Mouse (Mus musculus) thymus, adult 2 months (tissue): Measurements from ENCODE around the gene Pth2. TPM values are rescaled to one million over a fixed set of nuclear protein-coding genes. Genes with fewer than 3 reads are reported as not detected.
A peak's percentile ranks its signal among the peaks of the same experiment; 100 is the strongest.

Experiments used
- DNase-seq: peaks from one replicate; pipeline ENCODE4 v3.0.0; 2021
- H3K27ac ChIP-seq: fragments of 200-500 bp; 2 replicates; pipeline ENCODE4 v1.5.1; 2012; ENCODE audit warnings: low read length, control low read depth; ENCODE audit not compliant: control insufficient read depth, insufficient read depth
- H3K27me3 ChIP-seq: fragments of 200-500 bp; 2 replicates; pipeline ENCODE4 v1.6.1; 2012; ENCODE audit warnings: mild to moderate bottlenecking, low read length, moderate library complexity, mixed read lengths; ENCODE audit not compliant: control insufficient read depth, insufficient read depth
- H3K36me3 ChIP-seq: fragments of 200-500 bp; 2 replicates; pipeline ENCODE4 v1.6.1; 2012; ENCODE audit warnings: mild to moderate bottlenecking, low read length, moderate library complexity; ENCODE audit not compliant: control insufficient read depth, insufficient read depth
- H3K4me1 ChIP-seq: fragments of 200-500 bp; replicated peaks from 2 replicates; pipeline ENCODE4 v1.6.1; 2012; ENCODE audit warnings: low read length; ENCODE audit not compliant: control insufficient read depth, insufficient read depth
- H3K4me3 ChIP-seq: fragments of 200-500 bp; 2 replicates; pipeline ENCODE4 v1.5.1; 2012; ENCODE audit warnings: mild to moderate bottlenecking, low read length, control low read depth, moderate library complexity; ENCODE audit not compliant: control insufficient read depth, insufficient read depth
- CTCF ChIP-seq: fragments of 200-500 bp; IDR thresholded peaks from 2 replicates; pipeline ENCODE4 v1.5.1; 2012; ENCODE audit warnings: mild to moderate bottlenecking, control low read depth, low read length, moderate library complexity, borderline replicate concordance; ENCODE audit not compliant: control insufficient read depth, poor library complexity, insufficient read depth; ENCODE audit errors: extremely low read depth
- POLR2A ChIP-seq: fragments of 200-500 bp; IDR thresholded peaks from 2 replicates; pipeline ENCODE4 v1.6.1; 2012; ENCODE audit warnings: mild to moderate bottlenecking, low read length, control low read depth, moderate library complexity; ENCODE audit not compliant: control insufficient read depth, poor library complexity, insufficient read depth; ENCODE audit errors: extremely low read depth
- whole genome bisulfite sequencing: fragments of 180-500 bp; shearing (Covaris S2); methylation state at CpG from one replicate; pipeline ENCODE4 v1.1.7; 2018; 5-methylcytosine and 5-hydroxymethylcytosine counted together
- polyA plus RNA-seq: library from polyadenylated mRNA; depleted of rRNA; stranded (reverse); fragments of >200 nt; gene quantifications from 2 replicates; pipeline ENCODE4 v1.2.3, GENCODE M21; 2012

Pth2 gene
- polyA plus RNA-seq, 1 experiment = not detected

- Histone ChIP-seq H3K4me3 (no peak overlapping the region), H3K36me3 (no peaks in the 10 kb centered on the region), H3K4me1 (peaks cover 62% of the 10 kb centered on the region), H3K27me3 (no peaks in the 10 kb centered on the region), H3K27ac (peak overlapping the region; percentile 11; the same call in 1 of the 2 replicates)
- WGBS = 14% methylated on average over 12 of the region's 12 CpGs
- DNase-seq = peak; percentile 46
- TF ChIP-seq CTCF (no peak), POLR2A (no peak)
Measured at GRCm38 (mm10) chr7:45137171-45138006, 43.4 kb upstream of the Pth2 start.

- 100% methylated on average over 1 of the region's 1 CpGs for WGBS
- Histone ChIP-seq H3K4me1 (peaks cover 69% of the 10 kb centered on the region), H3K27me3 (no peaks in the 10 kb centered on the region), H3K4me3 (no peak overlapping the region), H3K36me3 (no peaks in the 10 kb centered on the region), H3K27ac (no peak overlapping the region)
- TF ChIP-seq POLR2A (no peak), CTCF (no peak)
- no peak for DNase-seq
Measured at GRCm38 (mm10) chr7:45138403-45138802, 42.4 kb upstream of the Pth2 start.

DNA sequence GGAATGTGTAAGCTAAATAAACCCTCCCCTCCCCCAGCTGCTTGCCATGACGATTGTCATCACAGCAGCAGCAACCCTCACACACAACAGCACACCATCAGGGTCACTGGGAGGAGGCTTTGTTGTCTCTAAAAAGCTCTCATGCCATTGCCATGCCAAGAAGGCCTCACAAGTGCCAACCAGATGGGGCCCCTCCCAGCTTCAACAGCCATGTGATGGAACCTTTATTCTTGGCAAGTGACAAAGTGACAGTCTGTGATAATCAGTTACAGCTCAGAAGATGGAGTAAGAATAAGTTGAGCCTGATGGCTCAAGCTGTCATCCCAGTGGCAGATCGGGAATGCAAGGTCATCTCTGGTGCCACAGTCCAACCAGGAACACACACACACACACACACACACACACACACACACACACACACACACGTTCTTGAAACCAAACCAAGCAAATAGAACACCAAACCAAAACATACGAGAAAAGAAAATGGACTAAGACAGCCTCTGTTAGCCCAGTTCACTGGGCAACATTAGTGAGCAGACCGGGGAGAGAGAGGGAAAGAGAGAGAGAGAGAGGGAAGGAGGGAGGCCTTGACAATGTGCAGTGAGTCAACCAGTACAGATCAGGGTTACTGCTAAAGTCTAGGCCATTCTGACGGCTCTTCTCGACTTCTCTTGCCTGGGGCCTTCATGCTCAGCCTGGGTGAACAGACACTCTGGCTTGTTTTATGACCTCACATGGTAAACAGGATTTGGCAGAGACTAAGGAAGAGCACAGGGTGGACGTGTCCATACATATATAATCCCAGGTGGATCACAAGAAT, 40.7 kb upstream of the Pth2 start:
- Histone ChIP-seq H3K4me1 (peaks cover 58% of the 10 kb centered on the region), H3K36me3 (no peaks in the 10 kb centered on the region), H3K4me3 (no peak overlapping the region), H3K27me3 (no peaks in the 10 kb centered on the region), H3K27ac (no peak overlapping the region)
- no peak for DNase-seq
- 92% methylated on average over 8 of the region's 8 CpGs for WGBS
- no peak for TF ChIP-seq CTCF
- no peak for TF ChIP-seq POLR2A

DNA sequence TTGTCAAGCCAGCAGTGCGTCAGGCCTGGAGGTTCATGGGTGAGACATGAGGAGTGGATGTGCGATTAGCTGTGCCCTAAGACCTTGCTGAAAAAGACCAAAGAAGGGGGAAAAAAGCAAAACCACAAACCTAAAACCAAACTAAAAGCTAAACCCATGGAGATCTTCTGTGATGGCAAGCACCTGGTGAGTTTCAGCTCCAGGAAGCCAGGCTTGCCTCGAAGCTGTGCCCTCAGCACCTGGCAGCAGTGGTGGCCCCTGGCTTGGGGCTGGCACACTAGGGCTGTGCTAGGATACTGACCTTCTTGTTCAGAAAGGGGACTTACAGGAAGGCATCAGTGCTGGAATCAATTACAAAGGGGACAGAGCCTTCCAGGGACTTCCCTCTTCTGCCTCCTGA, 39.5 kb upstream of the Pth2 start:
- peak; percentile 53 for DNase-seq
- no peak overlapping the region for H3K4me3 ChIP-seq
- WGBS = 5% methylated on average over 3 of the region's 3 CpGs
- H3K36me3 ChIP-seq = no peaks in the 10 kb centered on the region
- H3K27me3 ChIP-seq = no peaks in the 10 kb centered on the region
- peak overlapping the region; percentile 65 for H3K27ac ChIP-seq
- TF ChIP-seq POLR2A (no peak), CTCF (no peak)
- H3K4me1 ChIP-seq = peaks cover 50% of the 10 kb centered on the region

- no peak for DNase-seq
- no peak overlapping the region for H3K4me3 ChIP-seq
- WGBS = 65% methylated on average over 5 of the region's 5 CpGs
- no peaks in the 10 kb centered on the region for H3K36me3 ChIP-seq
- H3K4me1 ChIP-seq = peaks cover 45% of the 10 kb centered on the region
- H3K27ac ChIP-seq = peak overlapping the region; percentile 65; the same call in 1 of the 2 replicates
- no peaks in the 10 kb centered on the region for H3K27me3 ChIP-seq
- TF ChIP-seq POLR2A (no peak), CTCF (no peak)
Measured at GRCm38 (mm10) chr7:45141914-45142313, 38.9 kb upstream of the Pth2 start.

GRCm38 (mm10) chr7:45144368-45145174, 36.2 kb upstream of the Pth2 start:
- H3K4me1 ChIP-seq = peaks cover 31% of the 10 kb centered on the region
- DNase-seq = no peak
- H3K4me3 ChIP-seq = no peak overlapping the region
- 97% methylated on average over 13 of the region's 13 CpGs for WGBS
- TF ChIP-seq POLR2A (no peak), CTCF (no peak)
- H3K36me3 ChIP-seq = no peaks in the 10 kb centered on the region
- H3K27ac ChIP-seq = no peak overlapping the region
- H3K27me3 ChIP-seq = no peaks in the 10 kb centered on the region
